Mouse (Mus musculus) midbrain, embryonic 15.5 days (tissue): ENCODE measurements around the gene Smyd1. TPM values are rescaled to one million over a fixed set of nuclear protein-coding genes. Genes with fewer than 3 reads are reported as not detected.

ENCODE experiments used
- ATAC-seq: fragments of 200-750 bp; cut with Nextera tagmentation; replicated peaks from 2 replicates; pipeline ENCODE4 v1.8.0; 2017; ENCODE audit warnings: moderate TSS enrichment
- H3K27ac ChIP-seq: fragments of 300-500 bp; sonication (generic); 2 replicates; pipeline ENCODE4 v1.5.1; 2015; ENCODE audit warnings: mild to moderate bottlenecking, inconsistent platforms
- H3K27me3 ChIP-seq: fragments of 300-500 bp; sonication (generic); replicated peaks from 2 replicates; pipeline ENCODE4 v1.6.1; 2015; ENCODE audit warnings: inconsistent platforms
- H3K36me3 ChIP-seq: fragments of 300-500 bp; sonication (generic); replicated peaks from 2 replicates; pipeline ENCODE4 v1.6.1; 2015; ENCODE audit warnings: inconsistent platforms
- H3K4me1 ChIP-seq: fragments of 300-500 bp; sonication (generic); 2 replicates; pipeline ENCODE4 v1.6.1; 2015; ENCODE audit warnings: inconsistent platforms
- H3K4me2 ChIP-seq: fragments of 300-500 bp; sonication (generic); 2 replicates; pipeline ENCODE4 v1.6.1; 2015; ENCODE audit warnings: inconsistent platforms, mild to moderate bottlenecking, moderate library complexity
- H3K4me3 ChIP-seq: fragments of 300-500 bp; sonication (generic); 2 replicates; pipeline ENCODE4 v1.5.1; 2015; ENCODE audit warnings: mild to moderate bottlenecking, inconsistent platforms
- H3K9ac ChIP-seq: fragments of 300-500 bp; sonication (generic); 2 replicates; pipeline ENCODE4 v1.6.1; 2015; ENCODE audit warnings: mild to moderate bottlenecking, inconsistent platforms
- H3K9me3 ChIP-seq: fragments of 300-500 bp; sonication (generic); 2 replicates; pipeline ENCODE4 v1.6.1; 2016; ENCODE audit warnings: inconsistent platforms
- WGBS: fragments of 180-500 bp; shearing (Covaris S2); methylation state at CpG from one replicate; pipeline ENCODE4 v1.1.7; 2015; ENCODE audit warnings: mixed read lengths; 5-methylcytosine and 5-hydroxymethylcytosine counted together
- polyA plus RNA-seq: library from polyadenylated mRNA; unstranded; fragments of >200 nt; fragmentation: Nextera tagmentation; extraction: Ambion mirVana; gene quantifications from 2 replicates; pipeline ENCODE4 v1.2.1, GENCODE M21; 2015

The Smyd1 gene
- polyA plus RNA-seq, 1 experiment from 2014 or later, result 0.15 TPM

- no peak overlapping the region for H3K27ac ChIP-seq
- 79% methylated on average over 6 of the region's 6 CpGs for WGBS
- no peaks in the 10 kb centered on the region for H3K9me3 ChIP-seq
- H3K4me1 ChIP-seq, result no peaks in the 10 kb centered on the region
- no peak overlapping the region for H3K9ac ChIP-seq
- H3K36me3 ChIP-seq, result no peaks in the 10 kb centered on the region
- no peak for ATAC-seq
- H3K27me3 ChIP-seq, result no peaks in the 10 kb centered on the region
- H3K4me3 ChIP-seq, result no peak overlapping the region
- no peak overlapping the region for H3K4me2 ChIP-seq
Observed at GRCm38 (mm10) chr6:71302097-71302731, 19.8 kb downstream of the Smyd1 start.

DNA sequence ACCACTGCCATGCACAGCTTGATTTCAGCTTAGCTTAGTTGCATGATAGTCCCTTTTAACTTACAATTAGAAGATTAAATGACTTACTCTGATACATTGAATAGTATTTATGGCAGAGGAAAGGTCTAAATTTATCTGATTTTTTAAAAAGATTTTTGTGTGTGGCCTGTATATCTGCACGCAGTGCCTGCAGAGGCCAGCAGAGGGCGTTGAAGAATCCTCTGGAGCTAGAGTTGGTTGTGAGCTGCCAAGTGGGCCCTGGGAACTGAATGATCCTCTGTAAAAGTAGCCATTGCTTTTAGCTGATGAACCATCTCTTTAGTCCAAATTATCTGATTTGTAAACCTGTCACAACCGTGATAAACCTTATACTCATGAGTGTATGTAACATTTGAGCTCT, 23.3 kb downstream of the Smyd1 start:
- Histone ChIP-seq H3K27me3 (no peaks in the 10 kb centered on the region), H3K9ac (no peak overlapping the region), H3K9me3 (no peaks in the 10 kb centered on the region), H3K4me1 (no peaks in the 10 kb centered on the region), H3K27ac (no peak overlapping the region), H3K4me2 (no peak overlapping the region), H3K36me3 (no peaks in the 10 kb centered on the region), H3K4me3 (no peak overlapping the region)
- 37% methylated on average over 3 of the region's 3 CpGs for WGBS
- ATAC-seq, result no peak

DNA sequence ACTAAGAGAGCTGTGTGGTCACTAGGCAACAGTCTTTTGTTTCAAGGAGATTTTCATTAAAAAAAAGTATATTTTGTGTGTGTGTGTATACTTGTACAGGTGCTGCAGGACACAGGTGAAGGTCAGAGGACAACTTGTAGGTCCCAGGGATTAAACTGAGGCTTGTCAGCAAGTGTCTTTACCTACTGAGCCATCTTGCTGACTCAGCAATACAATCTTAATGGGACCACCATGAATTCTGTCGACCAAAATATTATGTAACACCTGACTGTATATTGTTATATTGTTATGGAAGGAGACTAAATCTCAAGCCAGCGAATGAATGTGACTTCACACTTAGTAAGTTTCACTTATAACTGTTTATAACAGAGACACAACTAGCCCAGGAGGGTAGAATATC, 24.0 kb downstream of the Smyd1 start:
- Histone ChIP-seq H3K4me2 (no peak overlapping the region), H3K27me3 (no peaks in the 10 kb centered on the region), H3K27ac (no peak overlapping the region), H3K36me3 (no peaks in the 10 kb centered on the region), H3K4me1 (no peaks in the 10 kb centered on the region), H3K4me3 (no peak overlapping the region), H3K9ac (no peak overlapping the region), H3K9me3 (no peaks in the 10 kb centered on the region)
- WGBS, result 74% methylated on average over 2 of the region's 2 CpGs
- ATAC-seq, result no peak

GRCm38 (mm10) chr6:71295303-71295702, 26.7 kb downstream of the Smyd1 start:
- Histone ChIP-seq H3K9me3 (no peaks in the 10 kb centered on the region), H3K36me3 (no peaks in the 10 kb centered on the region), H3K27me3 (no peaks in the 10 kb centered on the region), H3K4me1 (no peaks in the 10 kb centered on the region), H3K4me3 (no peak overlapping the region), H3K9ac (no peak overlapping the region), H3K4me2 (no peak overlapping the region), H3K27ac (no peak overlapping the region)
- no peak for ATAC-seq
- 80% methylated on average over 6 of the region's 6 CpGs for WGBS

DNA sequence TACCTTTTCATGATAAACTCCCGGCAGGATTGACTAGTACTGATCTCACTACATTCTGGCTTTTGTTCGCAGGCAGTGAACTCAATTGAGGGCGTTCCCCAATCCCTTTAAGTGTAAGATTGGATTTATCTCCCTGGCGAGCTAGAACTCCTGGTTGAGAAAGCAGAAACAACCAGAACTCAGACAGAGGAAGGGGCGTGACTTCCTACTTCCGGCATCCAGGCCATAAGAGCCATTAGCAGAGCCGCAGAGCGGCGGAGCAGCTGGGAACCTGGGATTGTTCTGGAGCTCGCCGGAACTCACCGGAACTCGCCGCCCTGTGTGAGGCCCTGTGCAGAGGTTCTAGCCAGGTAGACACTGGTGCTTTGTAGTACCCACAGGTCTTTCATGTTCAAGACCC, 28.5 kb downstream of the Smyd1 start:
- no peak for ATAC-seq
- no peaks in the 10 kb centered on the region for H3K27me3 ChIP-seq
- no peak overlapping the region for H3K27ac ChIP-seq
- H3K4me3 ChIP-seq, result no peak overlapping the region
- H3K36me3 ChIP-seq, result no peaks in the 10 kb centered on the region
- H3K4me1 ChIP-seq, result no peaks in the 10 kb centered on the region
- H3K9me3 ChIP-seq, result no peaks in the 10 kb centered on the region
- 84% methylated on average over 14 of the region's 14 CpGs for WGBS
- no peak overlapping the region for H3K9ac ChIP-seq
- H3K4me2 ChIP-seq, result no peak overlapping the region

DNA sequence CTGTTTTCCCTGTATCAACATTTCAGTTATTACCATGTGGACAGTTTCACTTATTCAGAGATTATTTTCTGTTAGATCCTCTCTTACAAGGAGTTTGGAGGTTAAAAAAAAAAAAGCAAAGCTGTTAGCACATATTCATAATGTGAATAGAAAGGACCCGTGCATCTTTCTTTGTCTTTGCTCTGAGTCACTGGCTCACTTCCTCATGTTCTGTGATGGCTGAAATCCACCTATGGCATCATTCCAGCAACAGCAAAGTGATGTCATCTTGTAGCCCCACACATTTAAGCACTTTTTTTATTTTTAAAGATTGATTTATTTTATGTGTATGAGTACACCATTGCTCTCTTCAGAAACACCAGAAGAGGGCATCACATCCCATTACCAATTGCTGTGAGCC, 42.6 kb downstream of the Smyd1 start:
- no peak overlapping the region for H3K4me3 ChIP-seq
- no peak overlapping the region for H3K4me2 ChIP-seq
- ATAC-seq, result no peak
- 76% methylated on average over 1 of the region's 1 CpGs for WGBS
- H3K9me3 ChIP-seq, result no peaks in the 10 kb centered on the region
- H3K4me1 ChIP-seq, result no peaks in the 10 kb centered on the region
- H3K27ac ChIP-seq, result no peak overlapping the region
- H3K9ac ChIP-seq, result no peak overlapping the region
- no peaks in the 10 kb centered on the region for H3K27me3 ChIP-seq
- peaks cover 5% of the 10 kb centered on the region; the same call in 1 of the 2 replicates for H3K36me3 ChIP-seq

DNA sequence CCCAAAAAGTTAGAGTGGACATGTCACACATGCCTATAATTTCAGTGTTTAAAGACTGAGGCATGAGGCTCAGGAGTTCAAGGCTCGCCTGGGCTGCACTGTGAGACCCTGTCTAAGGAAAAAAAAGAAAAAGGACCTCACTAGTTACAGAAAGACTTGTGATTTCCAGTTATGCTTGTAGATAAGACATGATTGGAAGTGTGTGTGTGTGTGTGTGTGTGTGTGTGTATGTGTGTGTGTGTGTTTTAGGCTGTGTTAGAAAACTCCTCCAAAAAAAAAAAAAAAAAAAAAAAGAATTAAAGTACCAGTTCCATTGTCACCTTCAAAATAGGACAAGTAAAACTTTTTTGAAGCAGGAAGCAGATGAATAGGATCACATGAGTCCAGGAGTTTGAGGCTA, 47.4 kb downstream of the Smyd1 start:
- no peak overlapping the region for H3K9ac ChIP-seq
- H3K9me3 ChIP-seq, result no peaks in the 10 kb centered on the region
- H3K27me3 ChIP-seq, result no peaks in the 10 kb centered on the region
- peaks cover 18% of the 10 kb centered on the region for H3K4me1 ChIP-seq
- no peaks in the 10 kb centered on the region for H3K36me3 ChIP-seq
- 88% methylated on average over 1 of the region's 1 CpGs for WGBS
- H3K4me3 ChIP-seq, result no peak overlapping the region
- no peak overlapping the region for H3K4me2 ChIP-seq
- no peak for ATAC-seq
- no peak overlapping the region for H3K27ac ChIP-seq

- Histone ChIP-seq H3K36me3 (no peaks in the 10 kb centered on the region), H3K4me2 (no peak overlapping the region), H3K4me3 (no peak overlapping the region), H3K27me3 (no peaks in the 10 kb centered on the region), H3K9me3 (no peaks in the 10 kb centered on the region), H3K9ac (no peak overlapping the region), H3K27ac (no peak overlapping the region), H3K4me1 (peaks cover 18% of the 10 kb centered on the region)
- no peak for ATAC-seq
- WGBS, result 87% methylated on average over 1 of the region's 1 CpGs
Observed at GRCm38 (mm10) chr6:71273715-71274114, 48.3 kb downstream of the Smyd1 start.

GRCm38 (mm10) chr6:71272316-71272741, 49.7 kb downstream of the Smyd1 start:
- Histone ChIP-seq H3K9ac (peak overlapping the region; percentile 98), H3K9me3 (no peaks in the 10 kb centered on the region), H3K4me3 (peak overlapping the region; percentile 93), H3K4me2 (peak overlapping the region; percentile 68), H3K27ac (peak overlapping the region; percentile 97), H3K36me3 (no peaks in the 10 kb centered on the region), H3K27me3 (no peaks in the 10 kb centered on the region), H3K4me1 (peaks cover 18% of the 10 kb centered on the region)
- under 1% methylated on average over 11 of the region's 11 CpGs for WGBS
- ATAC-seq, result 0 out of 2 replicates have a peak, but pooled peaks have one; percentile 5

GRCm38 (mm10) chr6:71271389-71272315, 50.4 kb downstream of the Smyd1 start, which contains the start of gene Krcc1:
Gene Krcc1 (plus strand): TSS chr6:71271677.
- Histone ChIP-seq H3K27ac (peak within 1 kb of the TSS; percentile 97), H3K36me3 (no peaks in the 10 kb centered on the region), H3K4me2 (peak within 1 kb of the TSS; percentile 68), H3K9me3 (no peaks in the 10 kb centered on the region), H3K27me3 (no peaks in the 10 kb centered on the region), H3K9ac (peak within 1 kb of the TSS; percentile 98), H3K4me3 (peak within 1 kb of the TSS; percentile 93), H3K4me1 (peaks cover 18% of the 10 kb centered on the region)
- peak; percentile 95 for ATAC-seq
- WGBS, result under 1% methylated on average over 63 of the region's 84 CpGs

DNA sequence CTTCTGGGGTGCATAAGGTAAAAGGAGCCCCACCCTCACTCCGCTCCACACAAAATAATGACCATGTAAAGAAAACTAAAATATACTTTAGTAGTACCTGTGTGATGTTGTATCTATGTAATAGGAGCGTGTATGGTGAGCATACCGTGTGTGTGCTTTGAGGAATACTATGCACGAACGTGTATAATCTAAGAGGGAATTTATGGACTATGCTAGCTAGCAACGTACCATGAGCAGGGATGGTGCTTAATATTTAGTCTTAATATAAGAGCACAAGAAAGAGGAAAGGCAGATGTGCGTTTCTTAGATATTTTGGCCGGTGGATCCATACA, 51.0 kb downstream of the Smyd1 start:
- Histone ChIP-seq H3K4me3 (peak overlapping the region; percentile 93), H3K36me3 (no peaks in the 10 kb centered on the region), H3K27ac (peak overlapping the region; percentile 97), H3K4me2 (peak overlapping the region; percentile 68), H3K4me1 (peaks cover 18% of the 10 kb centered on the region), H3K9me3 (no peaks in the 10 kb centered on the region), H3K27me3 (no peaks in the 10 kb centered on the region), H3K9ac (peak overlapping the region; percentile 98)
- 4% methylated on average over 8 of the region's 8 CpGs for WGBS
- peak; percentile 82 for ATAC-seq

GRCm38 (mm10) chr6:71270301-71271056, 51.6 kb downstream of the Smyd1 start:
- ATAC-seq, result peak; percentile 48
- H3K27me3 ChIP-seq, result no peaks in the 10 kb centered on the region
- H3K9me3 ChIP-seq, result no peaks in the 10 kb centered on the region
- H3K4me3 ChIP-seq, result peak overlapping the region; percentile 93
- peak overlapping the region; percentile 68 for H3K4me2 ChIP-seq
- H3K4me1 ChIP-seq, result peaks cover 18% of the 10 kb centered on the region
- H3K36me3 ChIP-seq, result no peaks in the 10 kb centered on the region
- peak overlapping the region; percentile 97 for H3K27ac ChIP-seq
- 29% methylated on average over 14 of the region's 14 CpGs for WGBS
- peak overlapping the region; percentile 98 for H3K9ac ChIP-seq
